Mouse (Mus musculus) CH12.LX (cell line): ENCODE results near the gene Nsg2.

Experiments
- BHLHE40 ChIP-seq: IDR thresholded peaks from 2 replicates; pipeline ENCODE4 v1.6.1; 2011; ENCODE audit warnings: mild to moderate bottlenecking, low read depth, low read length, improper control_type of control experiment
- CTCF ChIP-seq, 2 experiments: IDR thresholded peaks in 1 of 2; conservative IDR thresholded peaks in 1 of 2; 2 replicates each; pipeline ENCODE4 v1.5.1; 2011 to 2012; ENCODE audit warnings: low read depth in 2 of 2, low read length in 2 of 2, improper control_type of control experiment in 1 of 2, inconsistent platforms in 1 of 2, mild to moderate bottlenecking in 1 of 2, moderate library complexity in 1 of 2
- E2F4 ChIP-seq: IDR thresholded peaks from 2 replicates; pipeline ENCODE4 v1.6.1; 2011; ENCODE audit warnings: low read depth, low read length, improper control_type of control experiment; ENCODE audit not compliant: insufficient replicate concordance
- ETS1 ChIP-seq: conservative IDR thresholded peaks from 2 replicates; pipeline ENCODE4 v1.6.1; 2012; ENCODE audit warnings: low read depth, mild to moderate bottlenecking, inconsistent platforms, low read length, improper control_type of control experiment, moderate library complexity
- GABPA ChIP-seq: IDR thresholded peaks from 2 replicates; pipeline ENCODE4 v1.6.1; 2012; ENCODE audit warnings: low read depth, low read length, improper control_type of control experiment, inconsistent platforms; ENCODE audit not compliant: insufficient replicate concordance
- KAT2A ChIP-seq: IDR thresholded peaks from 2 replicates; pipeline ENCODE4 v1.6.1; 2012; ENCODE audit warnings: low read length, improper control_type of control experiment, inconsistent platforms; ENCODE audit not compliant: insufficient replicate concordance
- POLR2A ChIP-seq: IDR thresholded peaks from 2 replicates; pipeline ENCODE4 v1.6.1; 2011; ENCODE audit warnings: low read depth, mild to moderate bottlenecking, improper control_type of control experiment, low read length
- SIN3A ChIP-seq: IDR thresholded peaks from 2 replicates; pipeline ENCODE4 v1.6.1; 2012; ENCODE audit warnings: low read length, improper control_type of control experiment, inconsistent platforms
- SMC3 ChIP-seq: IDR thresholded peaks from 2 replicates; pipeline ENCODE4 v1.6.1; 2011; ENCODE audit warnings: low read depth, low read length, improper control_type of control experiment
- UBTF ChIP-seq: IDR thresholded peaks from 2 replicates; pipeline ENCODE4 v1.6.1; 2012; ENCODE audit warnings: low read depth, mild to moderate bottlenecking, inconsistent platforms, low read length, improper control_type of control experiment, moderate library complexity
- USF1 ChIP-seq: IDR thresholded peaks from 2 replicates; pipeline ENCODE4 v1.6.1; 2014; ENCODE audit warnings: low read depth, mild to moderate bottlenecking, inconsistent platforms, low read length, improper control_type of control experiment
- USF2 ChIP-seq: conservative IDR thresholded peaks from 2 replicates; pipeline ENCODE4 v1.6.1; 2011; ENCODE audit warnings: low read depth, low read length, improper control_type of control experiment
- ZC3H11A ChIP-seq: IDR thresholded peaks from 2 replicates; pipeline ENCODE4 v1.6.1; 2012; ENCODE audit warnings: low read depth, mild to moderate bottlenecking, inconsistent platforms, low read length, improper control_type of control experiment
- ZNF384 ChIP-seq: IDR thresholded peaks from 2 replicates; pipeline ENCODE4 v1.6.1; 2012; ENCODE audit warnings: low read depth, low read length, improper control_type of control experiment, inconsistent platforms

DNA sequence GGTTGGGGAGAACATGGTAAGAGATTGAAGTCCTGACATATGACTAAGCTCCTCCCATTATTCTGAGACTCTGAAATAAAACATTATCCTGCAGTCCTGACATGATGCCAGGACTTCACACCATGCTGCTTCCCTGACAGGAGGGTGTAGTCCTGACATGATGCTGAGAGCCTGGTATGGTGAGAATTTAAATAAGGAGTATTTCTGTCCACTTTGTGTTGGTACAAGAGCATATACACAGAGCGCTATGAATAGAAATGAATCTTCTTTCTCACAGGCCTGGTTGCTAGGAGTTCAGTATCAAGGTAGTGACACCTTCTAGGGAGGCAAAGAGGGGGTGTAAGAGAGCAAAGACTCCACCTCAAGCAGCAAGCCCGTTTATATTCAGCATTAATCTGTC is 60.8 kb downstream of the Nsg2 start:
- TF ChIP-seq UBTF: no peak
- no peak for TF ChIP-seq GABPA
- TF ChIP-seq ZC3H11A: no peak
- TF ChIP-seq BHLHE40: no peak
- no peak for TF ChIP-seq E2F4
- no peak for TF ChIP-seq CTCF (conservative IDR thresholded peaks at IDR 0.05 in 1 of 2, IDR thresholded peaks at IDR 0.05 in 1 of 2; ENCODE audit: low read depth in 2 of 2, low read length in 2 of 2)
- no peak for TF ChIP-seq USF2
- no peak for TF ChIP-seq SIN3A
- TF ChIP-seq ETS1: no peak
- TF ChIP-seq ZNF384: no peak
- no peak for TF ChIP-seq POLR2A
- no peak for TF ChIP-seq SMC3
- no peak for TF ChIP-seq KAT2A
- TF ChIP-seq USF1: no peak
